Mouse (Mus musculus) cerebellum, postnatal 14 days (tissue): ENCODE measurements around the gene Ccdc34.
"Not testable (repeated sequence)": the region's sequence is repeated elsewhere in the genome, so short reads cannot be mapped to it uniquely, and the experiment has no call there.

Source experiments
- DNase-seq, 2 experiments: peaks; one replicate each; pipeline ENCODE4 v3.0.0; 2021; ENCODE audit warnings: mixed read lengths in 2 of 2

Gene Ccdc34

DNA sequence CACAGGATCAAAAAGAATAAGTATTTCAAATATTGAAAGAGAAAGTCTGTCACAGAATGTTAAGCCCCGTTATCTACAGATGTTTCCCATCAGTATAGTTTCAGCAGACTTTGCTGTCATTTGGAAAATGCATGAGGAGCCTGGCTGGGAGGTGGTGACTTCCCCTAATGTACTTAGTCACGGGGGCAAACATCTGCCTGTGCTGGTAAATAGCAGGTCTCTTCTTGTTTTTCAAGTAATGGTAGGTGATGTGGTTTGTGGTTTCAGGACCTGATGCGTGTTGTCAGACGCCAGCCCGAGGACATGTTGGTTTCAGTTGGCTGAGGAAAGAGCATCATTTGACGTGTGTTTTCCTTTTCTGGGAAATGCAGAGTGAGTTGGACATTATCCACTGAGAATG is 62.9 kb downstream of the Ccdc34 start:
- no peak for DNase-seq

- no peak for DNase-seq
Measured at GRCm38 (mm10) chr2:110082975-110083374, 65.4 kb downstream of the Ccdc34 start.

GRCm38 (mm10) chr2:110085701-110086143 is 68.1 kb downstream of the Ccdc34 start:
- DNase-seq = no peak

- no peak for DNase-seq
Measured at GRCm38 (mm10) chr2:110114133-110114532, 96.5 kb downstream of the Ccdc34 start.

- no peak for DNase-seq
Measured at GRCm38 (mm10) chr2:110129396-110129795, 111.8 kb downstream of the Ccdc34 start.

- no peak for DNase-seq
Measured at GRCm38 (mm10) chr2:110131573-110131972, 114.0 kb downstream of the Ccdc34 start.

GRCm38 (mm10) chr2:110133356-110134115 is 115.9 kb downstream of the Ccdc34 start:
- DNase-seq = no peak

DNA sequence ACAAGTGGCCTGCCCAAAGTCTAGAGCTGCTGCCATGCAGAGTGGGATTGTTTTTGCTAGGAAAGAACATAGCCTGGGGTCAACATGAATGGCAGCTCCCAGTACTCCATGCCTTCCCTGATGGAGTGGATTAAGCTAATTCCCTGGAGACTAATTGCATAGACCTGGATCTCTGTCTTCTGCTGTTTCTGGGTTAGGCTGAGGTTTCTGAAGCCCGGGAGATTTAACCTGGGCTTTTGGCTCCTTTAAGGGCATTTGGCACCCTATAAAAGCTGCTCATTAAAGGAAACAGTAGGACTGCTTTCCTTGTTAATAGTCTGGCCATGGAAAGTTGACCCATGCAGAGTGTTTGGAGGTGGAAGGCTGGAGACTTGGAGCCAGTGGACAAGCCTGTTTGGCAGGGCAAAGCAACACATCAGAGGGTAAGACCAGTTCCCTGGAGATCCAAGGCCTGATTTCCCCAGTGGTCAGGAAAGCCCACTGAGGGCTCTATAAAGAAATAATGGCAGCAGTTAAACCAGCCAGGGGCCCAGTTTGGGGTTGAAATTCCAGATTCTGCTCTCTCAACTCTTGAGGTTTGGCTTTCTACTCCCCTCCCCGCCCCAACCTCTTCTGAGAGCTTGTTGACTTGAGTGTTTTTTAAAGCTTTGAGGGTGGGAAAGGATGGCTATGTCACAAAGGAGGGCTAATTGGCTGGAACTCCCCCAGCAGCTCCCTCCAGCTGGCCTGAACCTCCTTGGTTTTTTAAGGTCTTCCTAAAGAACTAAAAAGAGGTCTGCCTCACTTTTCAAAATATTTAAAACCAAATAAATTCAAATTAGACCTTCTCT is 117.4 kb downstream of the Ccdc34 start:
- DNase-seq = peak in 1 of 2 experiments; percentile 2

DNA sequence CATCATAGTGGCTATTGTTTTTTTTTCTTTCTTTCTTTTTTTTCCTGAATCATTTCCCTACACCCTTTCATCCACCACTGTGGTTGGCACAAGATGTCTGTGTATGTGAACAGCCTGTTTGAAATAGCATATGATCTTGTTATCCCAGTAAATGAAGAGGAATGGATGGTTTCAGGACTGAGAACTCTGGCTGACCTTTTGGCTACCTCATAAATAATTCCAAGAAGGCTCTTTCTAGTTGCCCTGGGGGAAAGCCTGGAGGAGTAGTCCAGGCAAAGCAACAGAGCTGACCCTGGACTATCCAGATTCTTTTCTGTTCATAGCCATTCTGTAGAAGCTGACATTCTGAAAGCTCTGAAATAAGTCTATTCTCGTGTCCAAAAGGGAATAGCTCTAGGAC is 119.7 kb downstream of the Ccdc34 start:
- no peak for DNase-seq

- no peak for DNase-seq
Measured at GRCm38 (mm10) chr2:110138096-110138495, 120.5 kb downstream of the Ccdc34 start.

GRCm38 (mm10) chr2:110147980-110148379 is 130.4 kb downstream of the Ccdc34 start:
- DNase-seq = not testable (repeated sequence)

GRCm38 (mm10) chr2:110149246-110149645 is 131.6 kb downstream of the Ccdc34 start:
- DNase-seq = no peak

DNA sequence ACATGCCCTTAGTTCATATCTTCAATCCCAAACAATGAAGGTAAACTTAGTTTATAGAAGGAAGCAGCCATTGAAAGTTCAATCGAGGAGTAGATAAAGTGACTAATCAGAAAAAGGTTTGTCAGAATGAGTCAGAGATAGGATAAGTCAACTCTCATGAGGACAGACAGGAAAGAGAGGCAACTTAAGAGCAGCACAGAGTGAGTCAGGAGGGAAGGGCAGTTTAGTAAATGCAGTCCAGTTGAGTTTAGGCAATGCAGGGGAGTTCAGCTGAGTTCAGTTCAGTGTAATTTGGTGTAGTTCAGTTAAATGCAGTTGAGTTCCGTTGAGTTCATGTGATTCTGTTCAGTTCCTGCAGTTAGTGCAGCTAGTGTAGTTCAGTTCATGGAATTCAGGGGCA is 138.7 kb downstream of the Ccdc34 start:
- no peak for DNase-seq

- no peak for DNase-seq
Measured at GRCm38 (mm10) chr2:110165003-110165402, 147.4 kb downstream of the Ccdc34 start.

- DNase-seq = no peak
Measured at GRCm38 (mm10) chr2:110167694-110168093, 150.1 kb downstream of the Ccdc34 start.

GRCm38 (mm10) chr2:110168361-110168760 is 150.7 kb downstream of the Ccdc34 start:
- DNase-seq = no peak

GRCm38 (mm10) chr2:110172456-110172855 is 154.8 kb downstream of the Ccdc34 start:
- peak; percentile 57 to 63 for DNase-seq

GRCm38 (mm10) chr2:110173818-110174247 is 156.2 kb downstream of the Ccdc34 start:
- DNase-seq = peak; percentile 45 to 53

DNA sequence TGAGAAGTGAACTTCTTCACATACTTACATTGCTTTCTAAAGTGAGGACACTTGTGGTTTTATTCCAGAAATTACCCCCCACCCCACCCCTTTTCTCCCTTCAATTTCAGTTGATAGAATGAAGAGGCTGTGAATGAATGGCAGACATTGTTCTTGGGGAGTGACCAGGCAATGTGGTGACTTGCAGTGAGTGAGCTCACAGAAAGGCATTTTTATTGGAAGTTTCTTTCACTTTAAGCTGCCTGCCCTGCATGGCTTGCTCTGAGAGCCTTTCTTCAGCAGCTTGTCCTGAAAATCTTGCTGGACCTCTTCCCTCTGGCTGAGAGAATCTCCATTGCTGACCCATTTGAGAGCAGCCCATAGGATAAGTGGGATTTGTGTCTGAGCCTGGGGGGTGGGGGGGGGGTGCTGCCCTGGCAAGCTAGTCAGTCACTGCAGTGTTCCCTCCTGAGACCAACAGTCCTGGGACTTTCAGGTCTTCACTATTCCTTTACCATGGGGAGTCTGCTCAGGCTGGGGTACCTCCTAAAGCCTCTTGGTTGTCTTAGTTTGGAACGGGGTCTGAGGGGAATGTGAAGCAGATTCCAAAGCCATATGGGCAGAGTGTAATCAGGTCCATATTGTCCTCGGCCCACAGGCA is 159.3 kb downstream of the Ccdc34 start:
- no peak for DNase-seq

DNA sequence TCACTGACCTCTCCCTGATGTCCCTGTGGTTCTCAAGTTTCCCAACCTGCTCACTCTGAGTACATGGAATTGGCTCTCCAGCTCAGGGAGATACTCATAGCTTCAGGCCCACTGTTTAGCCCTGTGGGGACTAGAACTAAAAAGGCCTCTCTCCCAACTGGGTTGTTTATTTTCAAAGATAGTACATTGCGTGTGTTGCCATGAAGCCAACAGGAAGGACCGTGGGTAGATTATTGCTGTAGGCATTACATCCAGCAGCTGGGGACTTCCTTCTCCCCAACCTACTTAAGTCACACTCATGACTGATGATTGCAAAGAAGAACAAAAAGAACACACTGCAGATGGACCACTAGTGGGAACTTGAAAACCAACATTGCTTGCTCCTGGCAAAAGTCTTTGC is 159.8 kb downstream of the Ccdc34 start:
- peak in 1 of 2 experiments; percentile 18 for DNase-seq

- peak; percentile 70 to 83 for DNase-seq
Measured at GRCm38 (mm10) chr2:110177879-110178278, 160.3 kb downstream of the Ccdc34 start.

- peak; percentile 82 to 83 for DNase-seq
Measured at GRCm38 (mm10) chr2:110179669-110180315, 162.2 kb downstream of the Ccdc34 start.

DNA sequence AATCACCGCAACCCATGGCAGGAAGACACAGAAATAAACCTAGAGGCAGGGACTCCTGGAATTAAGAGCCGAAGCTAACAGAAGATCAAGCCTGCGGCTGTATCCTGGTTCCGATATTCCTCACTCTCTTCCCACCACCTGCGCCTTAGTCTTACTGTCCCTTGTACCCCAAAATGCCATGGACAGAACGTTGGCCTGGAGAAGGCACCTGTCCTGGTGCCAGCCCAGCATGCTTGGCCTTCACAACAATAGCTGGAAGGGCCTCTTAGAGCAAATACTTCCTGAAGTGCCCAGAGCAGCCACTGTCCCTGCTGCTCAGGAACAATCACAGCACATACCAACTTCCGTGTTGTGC is 162.7 kb downstream of the Ccdc34 start:
- peak; percentile 60 to 76 for DNase-seq
